Mouse (Mus musculus) erythroblast, embryonic 14.5 days (primary cell): ENCODE data around the gene Tm2d3. TPM values are rescaled to one million over a fixed set of nuclear protein-coding genes. Genes with fewer than 3 reads are reported as not detected.

Experiments used
- H3K27me3 ChIP-seq: 2 replicates; pipeline ENCODE4 v1.6.1; 2012; ENCODE audit warnings: inconsistent platforms; ENCODE audit not compliant: control insufficient read depth
- H3K36me3 ChIP-seq: 2 replicates; pipeline ENCODE4 v1.6.1; 2012; ENCODE audit warnings: mild to moderate bottlenecking, inconsistent platforms; ENCODE audit not compliant: control insufficient read depth
- H3K4me1 ChIP-seq: 2 replicates; pipeline ENCODE4 v1.6.1; 2012; ENCODE audit warnings: inconsistent platforms; ENCODE audit not compliant: control insufficient read depth
- H3K4me3 ChIP-seq: replicated peaks from 2 replicates; pipeline ENCODE3; 2012; ENCODE audit warnings: moderate library complexity, mild to moderate bottlenecking, inconsistent platforms
- H3K9me3 ChIP-seq: 2 replicates; pipeline ENCODE4 v1.6.1; 2012; ENCODE audit warnings: low read length, inconsistent platforms, mixed read lengths; ENCODE audit not compliant: control insufficient read depth
- GATA1 ChIP-seq: IDR thresholded peaks from 2 replicates; pipeline ENCODE4 v1.6.1; 2012; ENCODE audit warnings: low read length, inconsistent platforms, mixed read lengths
- TAL1 ChIP-seq: IDR thresholded peaks from 3 replicates; pipeline ENCODE4 v1.6.1; 2012; ENCODE audit warnings: low read length, inconsistent platforms, mixed read lengths
- polyA plus RNA-seq: library from polyadenylated mRNA; stranded (reverse); fragments of >175 nt; gene quantifications from 2 replicates; pipeline ENCODE4 v1.2.3, GENCODE M21; 2012

Gene Tm2d3
- 0.39 and 0.43 TPM in 2 replicates for polyA plus RNA-seq

DNA sequence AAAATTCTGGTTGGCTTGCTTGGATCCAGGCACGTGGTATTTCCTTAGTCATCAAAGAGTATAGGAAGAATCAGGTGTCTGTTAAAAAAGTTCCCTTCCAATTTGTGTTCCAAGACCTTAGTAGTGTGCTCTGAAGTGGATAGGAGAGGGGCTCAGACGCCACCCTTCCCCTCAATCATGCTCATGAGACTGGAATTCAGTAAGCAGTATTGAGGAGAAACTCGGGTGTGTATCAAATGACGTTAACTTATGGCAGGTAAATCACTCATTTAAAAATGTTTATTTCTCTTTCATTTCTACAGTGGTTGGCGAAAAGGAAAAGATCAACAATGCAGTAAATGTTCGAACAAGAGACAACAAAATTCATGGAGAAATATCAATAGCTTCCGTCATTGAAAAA, at the start of gene Tm2d3:
Tm2d3 (plus strand) TSS at position 301 of the 400 bp plus-strand sequence.
- Histone ChIP-seq H3K4me1 (peaks cover 23% of the 10 kb centered on the region), H3K27me3 (no peaks in the 10 kb centered on the region), H3K4me3 (no peak within 1 kb of the TSS), H3K9me3 (no peaks in the 10 kb centered on the region), H3K36me3 (peaks cover 79% of the 10 kb centered on the region)
- no peak for TF ChIP-seq TAL1

DNA sequence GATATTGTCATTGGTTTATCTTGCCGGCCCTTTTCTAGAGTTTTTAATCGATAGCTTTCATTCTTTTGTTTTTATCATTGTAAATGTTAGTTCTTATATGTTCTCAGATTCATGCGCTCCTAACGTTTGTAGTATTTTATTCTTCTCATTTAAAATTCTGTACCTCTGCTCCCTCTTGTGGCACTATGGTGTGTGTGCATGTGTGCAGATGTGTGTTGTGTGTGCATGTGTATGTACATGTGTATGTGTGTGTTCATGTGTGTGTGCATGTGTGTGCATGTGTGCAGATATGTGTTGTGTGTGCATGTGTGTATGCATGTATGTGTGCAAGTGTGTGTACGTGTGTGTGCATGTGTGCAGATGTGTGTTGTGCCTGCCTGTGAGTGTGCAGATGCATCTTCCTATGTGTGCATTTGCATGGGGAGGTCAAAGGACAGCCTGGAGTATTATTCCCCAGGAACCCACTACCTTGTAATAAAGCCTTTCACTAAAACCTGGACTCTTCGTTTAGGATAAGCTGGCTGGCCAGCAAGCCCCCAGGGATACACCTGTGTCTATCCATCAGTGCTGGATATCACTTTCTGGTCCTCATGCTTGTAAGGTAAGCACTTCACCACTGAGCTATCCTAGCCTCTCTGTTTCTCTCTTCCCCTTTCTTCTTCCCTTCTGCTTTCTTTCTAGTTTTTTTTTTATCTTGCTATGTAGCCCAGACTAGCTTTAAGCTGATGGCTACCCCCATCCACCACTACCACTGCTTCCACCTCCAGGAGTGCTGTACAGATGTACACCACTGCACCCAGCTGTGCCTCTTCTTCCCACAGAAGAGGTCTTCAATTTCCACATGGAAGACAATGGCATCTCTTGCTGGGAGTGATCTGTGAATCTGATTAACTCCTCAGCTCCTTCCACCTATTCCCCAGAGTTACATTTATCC, 48.3 kb upstream of the Tm2d3 start:
- Histone ChIP-seq H3K4me1 (peaks cover 86% of the 10 kb centered on the region), H3K27me3 (no peaks in the 10 kb centered on the region), H3K4me3 (no peak overlapping the region), H3K36me3 (peaks cover 17% of the 10 kb centered on the region), H3K9me3 (no peaks in the 10 kb centered on the region)
- no peak for TF ChIP-seq GATA1
- no peak for TF ChIP-seq TAL1

DNA sequence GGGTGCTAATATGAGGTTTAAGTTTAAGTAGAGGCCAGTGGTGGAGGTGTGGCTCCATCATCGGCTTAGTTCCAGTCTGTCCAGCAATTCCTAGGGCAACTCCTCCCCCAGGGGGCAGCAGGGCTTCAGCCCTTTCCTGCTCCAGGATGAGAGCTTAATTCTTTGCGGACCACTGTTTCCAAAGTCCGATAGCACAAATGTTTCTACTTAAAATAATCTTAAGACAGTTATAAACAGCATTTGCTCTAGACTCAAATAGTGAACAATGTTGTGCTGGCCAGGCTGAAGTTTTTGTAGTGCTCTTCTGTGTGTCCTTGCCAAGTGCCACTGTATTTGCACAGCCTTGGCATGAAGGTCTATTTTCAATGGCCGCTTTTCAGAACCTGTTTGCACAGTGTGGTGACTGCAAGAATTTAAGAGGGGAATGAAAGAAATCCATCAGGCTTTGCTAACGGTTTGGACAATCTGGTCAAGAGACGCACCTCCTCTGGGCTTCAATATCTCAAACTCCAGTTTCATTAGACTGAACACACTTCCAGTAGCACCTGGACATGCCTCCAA, 47.0 kb upstream of the Tm2d3 start:
- Histone ChIP-seq H3K27me3 (no peaks in the 10 kb centered on the region), H3K4me1 (peaks cover 78% of the 10 kb centered on the region), H3K36me3 (peaks cover 30% of the 10 kb centered on the region), H3K4me3 (peak overlapping the region; percentile 86), H3K9me3 (no peaks in the 10 kb centered on the region)
- no peak for TF ChIP-seq GATA1
- no peak for TF ChIP-seq TAL1

DNA sequence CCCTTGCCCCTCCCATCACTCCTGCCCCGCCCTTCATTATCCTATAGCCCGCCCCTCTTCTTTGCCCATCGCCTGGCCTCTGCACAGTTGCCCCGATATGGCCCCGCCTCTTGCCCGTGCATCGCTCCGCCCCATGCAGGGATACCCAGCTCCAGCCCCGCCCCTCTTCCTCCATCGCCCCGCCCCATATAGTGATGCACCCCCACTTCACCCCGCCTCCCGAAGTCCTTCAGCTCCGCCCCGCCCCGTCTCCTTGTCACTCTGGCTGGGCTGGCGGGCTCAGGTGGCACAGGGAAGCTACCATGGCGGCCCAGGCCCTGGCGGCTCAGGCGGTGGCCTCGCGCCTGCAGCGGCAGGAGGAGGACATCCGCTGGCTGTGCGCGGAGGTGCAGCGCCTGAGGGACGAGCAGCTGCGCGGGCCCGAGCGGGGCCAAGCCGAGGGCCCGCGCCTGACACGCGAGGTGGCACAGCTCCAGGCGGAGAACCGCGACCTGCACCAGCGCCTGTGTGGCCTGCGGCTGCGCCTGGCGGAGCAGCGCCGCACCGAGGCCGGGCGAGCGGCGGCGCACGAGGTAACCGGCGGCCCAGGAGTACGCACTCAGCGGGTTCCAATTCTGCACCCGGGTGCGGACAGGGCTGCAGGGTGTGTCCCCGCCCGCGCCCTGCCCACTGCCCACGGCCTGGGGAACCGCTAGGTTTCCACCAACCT, 46.2 kb upstream of the Tm2d3 start, which contains the start of gene Tarsl2:
Tarsl2 (plus strand) TSS at position 256 of the 709 bp plus-strand sequence.
- H3K27me3 ChIP-seq = no peaks in the 10 kb centered on the region
- peak within 1 kb of the TSS; percentile 86 for H3K4me3 ChIP-seq
- no peaks in the 10 kb centered on the region for H3K9me3 ChIP-seq
- TF ChIP-seq TAL1 = no peak
- TF ChIP-seq GATA1 = no peak
- peaks cover 72% of the 10 kb centered on the region for H3K4me1 ChIP-seq
- H3K36me3 ChIP-seq = peaks cover 39% of the 10 kb centered on the region

DNA sequence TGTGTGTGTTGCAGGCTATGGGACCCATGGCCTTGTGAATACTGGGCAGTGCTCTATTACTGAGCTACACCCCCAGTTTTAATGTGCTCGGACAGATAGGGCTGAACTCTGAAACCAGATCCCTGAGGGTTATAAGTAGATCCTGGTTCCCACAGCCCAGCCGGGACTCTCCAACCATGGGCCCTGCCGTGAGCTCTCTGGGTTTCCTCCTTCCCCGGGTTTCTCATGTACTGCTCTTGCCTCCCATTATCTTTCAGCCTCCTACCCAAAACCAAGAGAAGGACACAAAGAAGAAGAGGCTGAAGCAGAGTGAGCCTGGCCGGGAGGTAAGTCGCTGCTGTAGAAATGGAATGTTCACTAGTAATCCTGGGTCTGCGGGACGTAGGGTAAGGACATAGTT, 45.0 kb upstream of the Tm2d3 start:
- Histone ChIP-seq H3K9me3 (no peaks in the 10 kb centered on the region), H3K4me1 (peaks cover 60% of the 10 kb centered on the region), H3K36me3 (peaks cover 51% of the 10 kb centered on the region), H3K4me3 (peak overlapping the region; percentile 86), H3K27me3 (no peaks in the 10 kb centered on the region)
- no peak for TF ChIP-seq GATA1
- TF ChIP-seq TAL1 = no peak

DNA sequence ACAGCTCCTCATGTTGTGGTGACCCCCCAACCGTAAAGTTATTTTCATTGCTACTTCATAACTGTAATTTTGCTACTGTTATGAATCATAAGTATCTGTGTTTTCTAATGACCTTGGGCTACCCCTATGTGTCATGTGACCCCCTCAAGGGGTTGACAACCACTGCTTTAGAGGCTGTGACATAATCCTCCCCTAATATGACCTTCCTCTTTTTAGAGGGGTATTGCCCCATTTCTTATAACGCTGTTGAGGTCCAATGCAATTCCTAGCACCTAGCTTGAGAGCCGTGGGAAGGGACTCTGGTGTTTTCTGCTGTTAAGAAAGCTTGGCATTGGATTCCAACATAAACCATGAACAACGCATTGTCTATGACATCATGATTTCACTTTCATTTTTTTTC, 40.3 kb upstream of the Tm2d3 start:
- TF ChIP-seq GATA1 (no peak), TAL1 (no peak)
- no peaks in the 10 kb centered on the region for H3K9me3 ChIP-seq
- H3K4me3 ChIP-seq = no peak overlapping the region
- no peaks in the 10 kb centered on the region for H3K27me3 ChIP-seq
- peaks cover 22% of the 10 kb centered on the region for H3K4me1 ChIP-seq
- peaks cover 93% of the 10 kb centered on the region for H3K36me3 ChIP-seq

DNA sequence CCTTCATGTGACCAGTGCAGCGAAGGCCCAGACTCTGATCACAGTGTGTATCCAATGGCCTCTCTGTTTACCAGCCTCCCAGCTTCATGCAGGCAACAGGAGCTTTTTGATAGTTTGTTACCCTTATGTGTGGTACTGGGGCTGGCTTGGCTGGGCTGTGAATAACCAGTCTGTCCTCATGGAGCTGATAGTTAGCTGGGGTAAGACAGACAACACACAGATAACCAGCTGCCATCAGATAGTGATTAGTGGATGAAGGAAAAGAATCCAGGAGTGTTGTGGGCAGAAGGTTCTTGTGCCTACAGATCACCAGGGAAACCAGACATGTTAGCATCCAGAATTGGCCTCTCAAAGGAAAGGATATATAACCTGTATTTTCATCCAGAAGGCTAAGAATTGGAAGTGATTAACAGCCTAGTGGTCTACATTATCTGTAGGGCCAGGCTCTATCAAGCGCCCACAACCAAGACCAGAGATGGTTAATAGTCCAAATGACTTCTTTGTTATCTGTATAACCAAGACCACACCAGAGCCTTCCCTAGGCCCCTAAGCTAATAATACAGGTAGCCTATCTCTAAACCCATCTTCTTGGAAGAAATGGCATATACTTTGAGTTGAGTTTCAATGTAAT, 33.4 kb upstream of the Tm2d3 start:
- H3K4me3 ChIP-seq = no peak overlapping the region
- H3K27me3 ChIP-seq = no peaks in the 10 kb centered on the region
- TF ChIP-seq TAL1 = no peak
- TF ChIP-seq GATA1 = no peak
- H3K4me1 ChIP-seq = peaks cover 21% of the 10 kb centered on the region
- peaks cover 92% of the 10 kb centered on the region for H3K36me3 ChIP-seq
- no peaks in the 10 kb centered on the region for H3K9me3 ChIP-seq

DNA sequence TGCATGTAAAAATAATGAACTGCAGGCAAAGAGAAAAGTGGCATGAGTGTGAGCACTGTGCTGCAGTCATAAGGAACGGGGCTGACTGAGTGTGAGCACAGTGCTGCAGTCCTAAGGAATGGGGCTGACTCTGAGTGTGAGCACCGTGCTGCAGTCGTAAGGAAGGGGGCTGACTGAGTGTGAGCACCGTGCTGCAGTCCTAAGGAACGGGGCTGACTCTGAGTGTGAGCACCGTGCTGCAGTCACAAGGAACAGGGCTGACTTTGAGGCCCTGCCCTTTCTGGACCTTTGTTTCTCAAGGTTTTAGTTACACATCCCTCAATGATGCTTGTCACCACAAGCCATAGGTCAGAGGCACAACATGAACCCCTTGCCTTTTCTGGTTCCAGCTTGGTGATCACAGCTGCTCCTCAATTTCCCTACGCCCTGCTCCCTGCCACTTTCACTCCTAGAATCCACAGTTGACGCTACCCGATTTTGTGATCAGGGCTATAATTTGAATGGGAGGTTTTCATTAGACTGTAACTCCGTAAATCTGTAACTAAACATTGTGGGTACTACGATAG, 27.7 kb upstream of the Tm2d3 start:
- no peaks in the 10 kb centered on the region for H3K27me3 ChIP-seq
- TF ChIP-seq GATA1 (no peak), TAL1 (no peak)
- no peak overlapping the region for H3K4me3 ChIP-seq
- no peaks in the 10 kb centered on the region for H3K9me3 ChIP-seq
- peaks cover 93% of the 10 kb centered on the region for H3K36me3 ChIP-seq
- H3K4me1 ChIP-seq = peaks cover 3% of the 10 kb centered on the region; the same call in 1 of the 2 replicates
